Mouse (Mus musculus): Measurements from ENCODE around the gene Mme.

Mme gene

DNA sequence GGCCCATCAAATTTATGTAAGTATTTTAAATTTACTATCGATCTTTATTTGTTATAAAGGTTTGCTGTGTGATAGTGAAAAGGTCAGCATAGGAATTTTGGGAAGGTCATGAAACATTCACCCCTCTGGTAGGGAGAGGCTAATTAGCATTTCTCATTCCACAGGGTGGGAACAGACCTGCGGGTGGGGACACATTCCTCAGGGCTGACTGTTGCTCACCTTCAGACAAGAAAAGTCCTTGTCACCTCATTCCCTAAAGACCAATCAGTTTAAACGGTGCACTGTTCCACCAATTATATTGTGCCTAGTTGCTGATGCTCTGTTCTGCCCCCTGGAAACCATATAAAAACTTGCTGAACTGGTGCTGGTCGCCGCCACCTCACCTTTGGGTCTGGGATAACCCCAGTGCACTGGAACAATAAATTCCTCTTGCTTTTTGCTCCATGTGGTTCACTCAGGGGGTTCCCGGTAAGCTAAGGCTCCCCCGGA, at the start of gene Mme:
Gene Mme (plus strand): TSS at position 439 of the 489 bp plus-strand sequence.
- no peak for DNase-seq

DNA sequence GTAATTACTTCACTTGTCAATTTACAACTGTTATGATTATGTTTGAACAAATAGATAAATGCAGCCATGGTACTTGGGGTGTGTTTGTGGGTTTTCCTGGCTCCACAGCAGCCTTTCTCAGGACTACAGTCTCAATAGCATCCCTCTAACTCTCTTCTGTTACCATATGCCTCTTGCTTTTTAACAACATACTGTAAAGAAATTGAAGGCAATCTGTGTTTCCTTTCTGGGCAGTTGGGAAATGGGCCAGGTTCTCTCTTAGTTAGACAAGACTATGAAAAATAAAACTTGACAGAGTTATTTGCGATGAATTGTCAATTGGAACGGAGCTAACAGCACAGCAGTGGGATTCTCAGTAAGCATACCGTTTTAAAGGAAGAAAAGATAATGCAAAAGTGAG, 44.8 kb upstream of the Mme start:
- no peak for DNase-seq

DNA sequence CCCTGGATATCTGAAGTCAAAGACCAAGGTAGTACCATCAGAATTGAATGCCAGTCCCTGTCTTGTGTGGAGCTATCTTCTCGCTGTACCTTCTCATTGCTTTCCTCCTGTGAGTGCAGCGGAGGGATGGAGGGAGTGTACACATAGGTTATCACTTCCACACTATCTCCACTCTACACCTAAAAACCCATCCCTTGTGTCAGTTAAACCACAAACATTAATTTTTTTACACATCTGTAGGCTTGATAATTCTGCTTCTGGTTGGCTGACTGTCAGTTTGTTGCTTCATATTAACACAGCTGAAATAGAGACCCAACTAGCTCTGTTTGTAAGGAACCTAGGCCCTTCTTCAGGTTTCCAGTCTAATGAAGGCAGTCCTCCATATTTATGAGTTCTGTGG, 43.3 kb upstream of the Mme start:
- no peak for DNase-seq

DNA sequence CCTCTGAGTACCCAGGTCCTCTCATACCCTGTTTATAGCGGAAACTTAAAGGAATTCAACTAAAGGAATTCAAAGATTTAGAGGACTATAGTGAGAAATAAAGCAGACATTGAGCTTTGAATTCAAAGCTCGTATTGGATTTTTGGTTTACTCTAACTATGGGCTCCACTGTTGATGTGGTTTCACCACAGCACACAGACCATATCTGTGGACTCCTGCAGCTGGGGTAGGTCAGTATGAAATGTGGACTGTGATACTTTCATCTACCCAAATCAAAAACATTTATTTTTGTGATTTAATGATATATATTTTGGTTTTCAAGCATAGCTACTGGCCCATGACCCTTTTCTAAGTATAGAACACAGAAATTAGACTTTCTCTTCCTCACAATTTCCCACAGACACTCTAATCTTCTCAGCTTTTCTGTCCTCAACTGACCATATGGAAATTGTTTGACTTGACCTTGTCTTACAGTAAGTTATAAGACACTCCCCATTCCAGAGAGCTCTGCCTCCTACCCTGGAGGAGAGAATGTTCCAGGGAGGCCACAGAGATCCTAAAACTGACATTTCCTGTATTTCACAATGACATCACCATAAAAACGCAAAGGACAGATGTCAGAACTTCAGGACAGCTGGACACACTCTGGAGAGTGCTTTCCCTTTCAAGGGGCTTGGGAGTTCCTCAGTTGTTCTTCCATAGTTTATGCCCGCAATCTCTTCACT, 19.3 kb upstream of the Mme start:
- DNase-seq = no peak

DNA sequence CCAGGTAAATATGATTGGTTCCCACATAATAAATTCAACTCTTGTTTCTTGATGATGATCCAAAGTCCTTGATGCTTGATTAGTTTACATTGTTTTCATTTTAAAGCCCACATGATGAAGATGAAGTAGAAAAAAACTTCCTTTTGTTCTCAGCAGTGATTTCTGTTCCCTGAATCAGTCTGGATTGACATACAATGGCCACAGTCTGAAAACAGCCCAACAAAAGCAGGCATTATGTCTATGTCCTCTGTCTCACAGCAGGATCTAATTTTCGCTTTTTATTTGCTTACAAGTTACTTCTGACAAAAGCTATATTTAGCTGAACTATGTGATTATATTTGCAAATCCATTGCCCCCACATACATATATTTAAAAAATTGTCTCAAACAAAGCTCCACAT, 17.7 kb upstream of the Mme start:
- no peak for DNase-seq

DNA sequence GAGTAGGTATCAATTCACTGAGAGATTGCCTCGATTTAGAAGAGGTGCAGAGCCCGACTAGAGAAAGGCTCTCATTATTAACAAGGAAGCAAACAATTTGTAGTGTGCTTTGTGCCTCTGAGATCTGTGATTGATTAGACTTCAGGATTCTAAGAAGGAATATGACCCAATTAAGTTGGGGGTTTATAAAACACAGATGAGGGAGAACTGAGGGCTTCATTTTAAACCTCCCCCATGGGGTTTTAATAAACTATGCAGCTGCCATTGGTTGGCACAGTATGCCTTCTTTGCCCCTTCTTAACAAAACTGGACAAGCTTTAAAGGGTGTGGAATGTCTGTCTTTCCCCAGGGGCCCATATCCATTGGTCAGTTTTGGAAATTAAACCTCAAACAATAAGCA, 5.4 kb upstream of the Mme start:
- no peak for DNase-seq

DNA sequence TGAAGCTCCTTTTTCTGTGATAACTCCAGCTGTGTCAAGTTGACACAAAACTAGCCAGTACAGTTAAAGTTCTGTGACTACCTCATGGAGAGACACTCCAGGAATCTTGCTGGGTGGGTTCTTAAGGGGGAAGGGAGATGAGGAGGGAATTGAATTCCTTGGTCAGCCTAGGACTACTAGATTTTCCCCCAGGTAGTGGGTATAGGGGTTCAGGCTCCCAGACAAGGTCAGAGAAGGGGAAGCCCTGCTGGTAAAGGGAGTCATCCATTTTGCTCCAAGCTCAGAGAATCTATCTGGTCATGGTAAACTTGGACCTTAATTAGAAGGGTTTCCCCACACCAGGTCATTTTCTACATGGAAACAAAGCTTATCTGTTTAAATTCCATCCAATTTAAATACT, 2.4 kb downstream of the Mme start:
- no peak for DNase-seq

DNA sequence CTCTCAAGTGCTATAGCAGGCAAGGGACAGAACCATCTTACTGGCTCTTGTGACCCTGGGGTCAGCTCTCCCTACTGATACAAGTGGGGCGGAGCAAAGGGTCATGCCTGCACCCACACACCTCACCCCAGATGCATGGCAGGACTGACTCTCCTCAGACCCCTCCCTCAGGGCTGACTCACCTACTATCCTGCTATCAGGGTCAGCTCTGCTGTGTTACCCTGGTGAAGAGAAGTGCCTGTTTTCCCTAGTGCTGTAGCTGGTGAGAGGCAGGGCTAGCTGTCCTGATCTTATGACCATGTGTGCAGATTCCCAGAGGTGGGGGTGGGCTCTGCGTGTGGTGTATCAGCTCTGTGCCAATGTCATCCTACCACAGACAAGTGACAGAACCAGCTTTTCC, 30.8 kb downstream of the Mme start:
- DNase-seq = no peak

DNA sequence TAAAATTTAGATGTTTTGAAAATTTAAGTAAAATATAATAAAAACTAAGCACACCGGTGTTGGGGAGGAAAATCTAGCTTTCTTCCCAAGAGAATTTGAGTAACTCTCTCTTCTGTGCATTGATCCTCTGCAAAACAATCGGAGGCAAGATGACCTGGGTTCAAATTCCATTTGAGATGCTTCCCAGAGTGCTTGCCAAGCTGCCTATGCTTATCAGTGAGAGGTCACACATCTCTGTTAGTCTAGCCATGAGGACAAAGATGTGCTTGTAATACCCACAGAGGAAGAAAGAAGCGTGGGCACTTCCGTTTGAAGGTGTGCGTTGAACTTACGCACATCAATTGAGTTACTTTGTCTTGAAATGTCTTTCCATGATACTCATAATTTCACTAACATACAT, 53.0 kb downstream of the Mme start:
- DNase-seq = no peak

DNA sequence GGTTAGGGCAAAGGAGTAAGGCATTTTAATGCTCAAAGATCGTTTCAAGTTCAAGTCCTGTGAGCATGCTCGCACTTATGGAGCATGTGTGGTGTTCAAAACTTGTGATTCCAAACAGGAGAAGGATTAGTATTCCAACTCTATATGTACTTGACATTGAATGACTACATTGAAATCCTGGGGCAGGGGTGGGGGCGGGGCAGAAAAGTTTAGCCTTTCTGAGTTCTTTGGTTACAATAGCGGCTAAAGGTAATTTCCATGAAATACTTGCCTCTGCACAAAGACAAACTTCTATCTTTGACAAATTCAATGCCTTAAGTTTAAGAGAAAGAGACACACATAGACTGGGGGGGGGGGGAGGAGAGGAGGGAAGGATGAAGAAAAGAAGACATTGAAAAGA, 53.5 kb downstream of the Mme start:
- DNase-seq = no peak

DNA sequence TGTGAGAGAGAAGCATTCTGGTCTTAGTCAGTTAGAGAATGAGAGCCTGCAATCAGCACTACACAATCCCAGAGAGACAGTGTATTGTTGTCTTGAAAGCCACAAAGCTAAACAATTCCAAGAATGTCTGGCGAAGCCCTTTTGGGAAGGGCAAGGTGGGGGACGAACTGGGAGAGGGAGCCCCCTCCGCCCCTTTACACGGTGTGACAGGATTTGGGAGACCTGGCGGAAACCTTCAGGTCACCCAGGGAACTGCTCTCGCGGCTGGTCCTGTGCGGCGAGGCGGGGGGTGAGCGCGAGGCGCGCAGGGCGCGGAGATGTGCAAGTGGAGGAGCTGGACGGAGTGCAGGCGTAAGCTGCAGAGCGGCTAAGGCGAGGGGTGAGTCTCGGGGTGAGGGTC, 53.9 kb downstream of the Mme start:
- peak; percentile 65 for DNase-seq

DNA sequence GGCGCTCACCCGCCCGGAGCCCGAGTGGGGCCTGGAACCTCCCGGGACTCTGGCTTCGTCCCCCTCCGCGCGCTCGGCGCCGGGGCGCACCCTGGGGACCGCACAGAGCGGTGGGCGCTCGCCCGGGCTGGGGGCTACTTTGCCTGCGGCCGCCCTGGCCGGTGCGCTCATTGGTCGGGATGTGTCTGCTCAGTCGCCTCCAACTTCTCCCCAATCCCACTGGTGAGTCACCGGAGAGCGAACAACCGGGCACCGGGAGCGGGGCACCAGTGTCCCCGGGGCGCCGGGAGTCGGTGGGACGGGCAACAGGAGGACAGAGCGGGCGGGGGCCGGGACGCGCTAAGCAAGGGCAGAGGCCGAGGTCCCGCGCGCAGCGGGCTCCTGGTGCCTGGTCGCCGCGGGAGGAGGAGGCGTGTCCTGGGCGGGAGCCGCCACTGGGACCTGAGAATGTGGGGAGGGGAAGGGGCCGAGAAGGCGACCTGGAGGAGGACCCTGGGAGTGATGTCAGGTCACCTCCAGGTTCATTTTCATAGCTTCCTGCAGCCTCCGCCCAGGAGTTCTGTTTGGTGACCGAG, 54.4 kb downstream of the Mme start:
- peak; percentile 81 for DNase-seq

DNA sequence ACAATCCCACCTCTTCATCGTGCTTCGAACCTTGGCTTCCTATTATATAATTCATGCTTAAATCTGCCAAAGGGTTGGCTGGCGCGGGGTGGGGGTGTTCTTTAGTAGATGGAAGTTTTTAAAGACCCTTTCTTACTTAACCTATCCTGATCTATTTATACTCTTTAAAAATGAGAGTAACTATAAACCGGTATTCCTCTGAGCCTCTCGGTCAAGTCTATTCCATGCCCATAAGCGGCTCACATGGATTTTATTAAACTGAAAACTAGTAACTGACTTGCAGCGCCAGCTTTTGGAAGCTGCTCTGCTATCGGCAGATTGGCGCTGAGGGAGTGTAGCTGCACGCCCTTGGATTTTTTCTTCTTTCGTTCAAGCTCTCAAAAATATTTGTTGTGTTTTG, 55.1 kb downstream of the Mme start:
- DNase-seq = peak; percentile 40

DNA sequence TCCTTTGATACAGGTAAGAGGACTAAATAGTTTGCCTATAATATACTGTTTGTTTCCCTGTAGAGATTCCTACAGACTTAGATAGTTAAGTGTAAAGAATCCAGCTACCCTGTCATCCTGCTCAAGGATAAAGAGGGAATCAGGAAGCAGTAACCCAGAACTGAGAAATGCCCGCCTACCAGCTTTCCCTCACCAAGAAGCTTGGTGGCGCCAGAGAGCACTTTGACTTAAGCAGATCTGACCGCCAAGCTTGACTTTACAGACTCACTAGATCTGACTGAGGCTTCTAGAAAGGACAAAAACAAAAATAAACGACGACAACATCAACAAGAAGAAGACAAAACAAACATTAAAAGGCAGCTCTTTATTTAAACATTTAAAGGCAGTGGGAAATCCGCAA, 56.5 kb downstream of the Mme start:
- DNase-seq = peak; percentile 81

DNA sequence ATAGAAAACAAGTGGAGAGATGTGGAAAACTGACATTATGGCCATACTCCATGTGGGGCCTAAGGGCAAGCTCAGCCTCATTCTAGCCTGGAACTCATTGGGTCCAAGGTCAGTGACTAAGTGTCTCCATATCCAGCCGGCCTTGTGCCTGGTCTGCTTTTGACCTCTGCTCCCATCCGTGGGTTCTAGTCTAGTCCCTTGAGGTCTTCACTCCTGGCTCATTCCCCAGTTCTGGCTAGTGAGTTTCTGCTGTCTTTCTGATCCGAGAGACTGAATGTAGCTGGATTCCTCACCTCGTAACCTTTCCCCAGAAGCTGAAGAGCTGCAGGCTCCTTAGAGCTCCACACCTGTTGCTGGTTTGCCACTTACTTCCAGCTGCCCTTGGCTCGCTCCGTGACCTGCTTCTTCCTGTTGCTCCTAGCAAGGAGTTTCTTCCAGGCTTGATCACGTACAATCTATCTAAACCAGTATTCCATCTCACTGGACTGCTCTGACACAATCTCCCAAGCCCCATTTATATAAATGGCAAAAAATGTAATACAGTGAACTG, 73.9 kb downstream of the Mme start:
- no peak for DNase-seq

DNA sequence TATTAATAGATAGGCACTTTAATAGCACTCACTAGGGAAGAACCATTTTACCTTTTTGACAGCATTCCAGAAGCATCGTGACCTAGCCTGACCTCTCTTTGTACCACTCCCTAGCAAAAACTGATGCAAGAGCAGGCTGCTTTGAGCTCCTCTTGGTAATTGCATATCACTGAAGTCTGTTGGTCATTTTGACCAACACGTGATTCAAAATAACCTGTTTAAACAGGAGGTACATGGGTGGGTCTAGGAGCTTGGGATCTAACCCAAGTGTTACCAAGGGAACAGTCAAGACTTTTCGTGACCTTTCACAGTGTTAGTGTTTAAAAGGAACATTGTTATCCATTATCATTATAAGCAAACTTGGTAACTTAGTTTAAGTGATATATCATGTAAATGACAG, 76.2 kb downstream of the Mme start:
- DNase-seq = no peak

DNA sequence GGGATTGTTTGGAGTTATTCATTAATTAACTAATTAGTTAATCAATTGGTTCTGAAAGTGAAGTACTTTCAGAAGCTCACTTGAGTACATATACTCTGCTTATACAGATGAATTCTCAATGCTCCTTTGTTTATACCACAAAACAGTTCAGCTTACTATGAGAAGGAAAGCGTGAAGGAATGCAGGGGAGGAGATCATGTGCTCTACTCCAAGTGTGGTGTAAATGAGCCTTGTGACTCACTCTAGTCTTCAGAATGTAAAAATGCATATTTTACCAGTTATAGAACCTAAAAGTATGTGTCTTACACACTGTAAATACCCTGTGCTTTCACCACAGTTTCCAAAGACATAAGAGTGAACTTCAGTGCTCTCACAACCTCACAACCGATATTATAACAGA, 84.3 kb downstream of the Mme start:
- no peak for DNase-seq

DNA sequence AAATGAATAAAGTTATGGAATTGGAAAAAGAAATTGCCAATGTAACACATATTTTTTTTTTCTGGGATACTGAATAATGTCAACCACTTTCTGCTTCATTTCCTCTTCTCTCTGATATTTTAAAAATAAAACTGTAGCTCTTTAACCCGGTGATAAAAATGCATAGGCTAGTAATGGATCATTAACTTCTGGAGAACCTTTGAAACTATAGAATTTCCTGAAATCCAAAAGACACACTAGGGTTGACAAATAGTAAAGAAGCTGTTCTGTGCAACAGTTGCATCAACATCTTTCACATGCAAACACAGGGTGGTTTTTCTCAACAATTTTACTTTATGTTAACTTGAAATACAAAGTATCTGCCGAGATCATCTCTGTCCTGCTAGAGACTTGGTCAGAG, 98.8 kb downstream of the Mme start:
- DNase-seq = no peak

DNA sequence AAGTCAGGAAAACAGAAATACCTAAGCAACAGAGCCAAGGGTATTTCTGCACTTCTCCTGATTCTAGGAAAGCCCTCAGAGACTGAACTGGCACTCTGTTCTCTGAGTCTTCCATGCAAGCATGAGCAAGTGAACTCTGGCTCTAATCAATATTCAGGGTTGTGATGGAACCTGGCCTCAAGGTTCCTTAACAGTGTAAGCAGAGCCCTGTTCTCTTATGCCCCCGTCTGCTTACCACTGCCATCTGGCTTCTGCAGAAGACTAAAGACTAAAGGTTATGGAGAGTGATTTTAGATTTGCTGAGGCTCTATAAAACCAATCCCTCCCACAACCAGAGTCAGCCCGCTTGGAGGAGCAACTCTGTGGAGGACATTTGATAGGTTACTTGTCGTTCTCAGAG, 99.2 kb downstream of the Mme start:
- DNase-seq = peak; percentile 22

DNA sequence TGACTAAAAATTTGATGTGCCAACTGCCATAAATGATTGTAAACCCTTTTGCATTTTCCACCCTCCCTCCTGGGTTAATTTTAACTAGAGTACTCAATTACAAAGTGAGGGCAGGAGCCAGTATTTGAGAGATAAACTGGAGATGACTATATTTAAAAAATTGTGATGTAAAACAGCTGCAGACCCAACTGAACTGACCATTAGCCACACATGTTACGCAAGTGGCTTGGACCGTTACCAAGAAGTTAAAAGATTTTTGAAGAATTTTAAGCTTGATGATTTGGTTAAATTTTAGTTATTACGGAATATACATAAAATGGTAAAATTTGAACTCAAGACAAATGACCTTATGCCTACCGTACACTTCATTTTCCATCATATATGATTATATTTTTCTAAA, 100.1 kb downstream of the Mme start:
- no peak for DNase-seq

DNA sequence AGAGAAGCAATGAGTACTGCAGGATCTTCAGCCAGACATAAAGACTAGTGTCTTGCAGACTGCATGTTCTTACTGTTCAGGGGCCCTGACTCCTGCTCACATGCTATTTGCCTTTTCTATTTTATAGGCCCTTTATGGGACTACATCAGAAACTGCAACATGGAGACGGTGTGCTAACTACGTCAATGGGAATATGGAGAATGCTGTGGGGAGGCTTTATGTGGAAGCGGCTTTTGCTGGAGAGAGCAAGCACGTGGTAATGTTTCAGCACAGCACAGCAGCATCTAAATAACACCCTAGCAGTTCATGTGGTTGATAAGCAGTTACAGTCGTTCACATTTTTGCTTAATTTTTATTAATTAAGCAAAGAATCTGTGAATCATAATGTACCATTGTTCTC, 103.7 kb downstream of the Mme start:
- DNase-seq = no peak

DNA sequence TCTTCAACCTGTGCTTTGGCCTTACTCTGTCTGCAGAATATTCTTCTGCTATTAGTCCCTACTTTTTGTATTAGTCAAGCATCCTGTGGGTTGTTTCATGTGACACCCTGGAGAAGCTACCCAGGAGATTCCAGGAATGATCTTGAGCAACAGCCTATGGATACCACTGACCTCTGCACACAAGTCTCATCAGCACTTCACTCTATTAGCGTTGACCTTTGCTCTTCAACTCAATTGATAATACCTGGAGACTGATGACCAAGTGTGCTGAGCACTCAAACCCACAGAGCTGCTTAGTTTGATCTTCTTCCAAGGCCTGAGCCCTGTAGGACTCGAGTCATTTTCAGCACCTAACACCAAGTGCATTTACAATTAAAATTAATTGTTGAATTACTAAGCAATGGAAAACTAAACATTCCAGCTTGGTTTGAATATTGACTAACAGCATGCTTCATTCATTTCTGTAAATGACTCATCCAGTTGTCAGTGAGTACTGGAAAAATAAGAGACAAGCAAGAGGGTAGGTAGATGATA, 107.6 kb downstream of the Mme start:
- no peak for DNase-seq

DNA sequence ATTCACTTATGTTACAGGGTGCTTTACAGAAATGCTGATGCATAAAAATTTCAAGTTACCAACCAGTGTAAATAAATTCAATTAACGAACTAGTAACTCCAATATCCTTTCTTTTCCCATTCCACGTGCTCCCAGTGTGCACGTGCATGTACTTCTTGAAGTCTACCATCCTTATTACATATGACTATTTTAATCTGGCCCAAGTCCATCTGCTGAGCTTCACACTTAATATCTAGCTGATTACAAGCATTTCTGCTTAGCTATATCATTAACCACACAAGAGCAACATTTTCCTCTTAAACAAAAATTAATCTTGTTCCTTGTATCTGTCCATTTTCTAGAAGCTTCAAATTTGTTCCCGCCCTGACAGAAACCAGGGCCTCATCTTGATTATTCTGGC, 108.9 kb downstream of the Mme start:
- DNase-seq = no peak

DNA sequence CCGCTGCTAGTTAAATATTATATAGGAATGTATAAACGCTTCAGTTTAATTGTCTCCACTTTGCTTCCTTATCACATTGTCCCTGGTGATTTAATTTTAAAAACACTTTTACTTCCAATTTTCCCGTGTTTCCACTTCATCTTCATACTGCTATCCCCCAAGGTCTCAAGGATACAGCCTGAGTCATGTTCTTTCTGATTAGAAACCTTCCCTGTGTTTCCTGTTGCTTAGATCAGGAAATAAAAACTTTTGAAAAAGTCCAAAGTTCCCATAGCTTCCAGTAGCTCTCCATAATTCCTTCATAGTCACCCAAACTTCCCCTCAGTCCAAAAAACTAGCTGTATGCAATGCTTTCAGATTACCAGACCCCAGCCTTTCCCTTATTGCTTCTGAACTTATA, 109.4 kb downstream of the Mme start:
- DNase-seq = no peak
